Mouse (Mus musculus): ENCODE measurements around the gene Wipf2. TPM values are rescaled to one million over a fixed set of nuclear protein-coding genes. Genes with fewer than 3 reads are reported as not detected.

Gene Wipf2
- total and polyA plus RNA-seq, 2 experiments from 2014 or later: 3.5 to 10.4 TPM

- Histone ChIP-seq H3K27me3 (ENCODE audit: insufficient read depth, low read length) (no peaks in the 10 kb centered on the region), H3K9me3 (ENCODE audit: low read length) (no peaks in the 10 kb centered on the region), H3K36me3 (ENCODE audit: insufficient read depth, low read length) (no peaks in the 10 kb centered on the region), H3K4me2 (ENCODE audit: low read depth, low read length) (no peak overlapping the region), H3K9ac (replicated peaks; ENCODE audit: low read length) (no peak overlapping the region), H3K27ac (no peak overlapping the region), H3K4me3 (ENCODE audit: low read length) (no peak overlapping the region), H3K4me1 (ENCODE audit: insufficient read depth, low read length) (peaks cover 42% of the 10 kb centered on the region)
- TF ChIP-seq CTCF (IDR thresholded peaks at IDR 0.05; ENCODE audit: low read depth): no peak
- no peak for ATAC-seq
- WGBS: 89% methylated on average over 3 of the region's 3 CpGs
- DNase-seq (ENCODE audit: low spot score): no peak
Observed at GRCm38 (mm10) chr11:98934367-98934766, 70.9 kb downstream of the Wipf2 start.

- 90% methylated on average over 3 of the region's 3 CpGs for WGBS
- no peak for TF ChIP-seq CTCF (IDR thresholded peaks at IDR 0.05; ENCODE audit: low read depth)
Observed at GRCm38 (mm10) chr11:98935123-98935522, 71.7 kb downstream of the Wipf2 start.

GRCm38 (mm10) chr11:98936170-98936569 lies 72.7 kb downstream of the Wipf2 start:
- TF ChIP-seq CTCF (IDR thresholded peaks at IDR 0.05; ENCODE audit: low read depth): no peak
- Histone ChIP-seq H3K27ac (no peak overlapping the region), H3K9me3 (ENCODE audit: low read length) (no peaks in the 10 kb centered on the region), H3K9ac (replicated peaks; ENCODE audit: low read length) (no peak overlapping the region), H3K4me2 (ENCODE audit: low read depth, low read length) (peak overlapping the region; percentile 93; the same call in 1 of the 2 replicates), H3K36me3 (ENCODE audit: insufficient read depth, low read length) (no peaks in the 10 kb centered on the region), H3K27me3 (ENCODE audit: insufficient read depth, low read length) (no peaks in the 10 kb centered on the region), H3K4me3 (ENCODE audit: low read length) (no peak overlapping the region), H3K4me1 (ENCODE audit: insufficient read depth, low read length) (peaks cover 37% of the 10 kb centered on the region)
- 15% methylated on average over 29 of the region's 29 CpGs for WGBS
- DNase-seq (ENCODE audit: low spot score) (no peak), ATAC-seq (no peak)

More at GRCm38 (mm10) chr11:98935123-98935522, 71.7 kb downstream of the Wipf2 start:
- no peak overlapping the region for H3K9ac ChIP-seq (replicated peaks; ENCODE audit: low read length)
- H3K27me3 ChIP-seq (ENCODE audit: insufficient read depth, low read length): no peaks in the 10 kb centered on the region
- DNase-seq (ENCODE audit: low spot score): no peak
- peaks cover 38% of the 10 kb centered on the region for H3K4me1 ChIP-seq (ENCODE audit: insufficient read depth, low read length)
- no peaks in the 10 kb centered on the region for H3K9me3 ChIP-seq (ENCODE audit: low read length)
- no peak for ATAC-seq
- H3K27ac ChIP-seq: no peak overlapping the region
- H3K36me3 ChIP-seq (ENCODE audit: insufficient read depth, low read length): no peaks in the 10 kb centered on the region
- no peak overlapping the region for H3K4me3 ChIP-seq (ENCODE audit: low read length)
- no peak overlapping the region for H3K4me2 ChIP-seq (ENCODE audit: low read depth, low read length)

- no peaks in the 10 kb centered on the region for H3K9me3 ChIP-seq (ENCODE audit: low read length)
- H3K27ac ChIP-seq: no peak overlapping the region; the same call in 1 of the 2 replicates
- ATAC-seq (peak; percentile 25; the same call in 1 of the 2 replicates), DNase-seq (ENCODE audit: low spot score) (no peak)
- H3K27me3 ChIP-seq (ENCODE audit: insufficient read depth, low read length): no peaks in the 10 kb centered on the region
- H3K36me3 ChIP-seq (ENCODE audit: insufficient read depth, low read length): no peaks in the 10 kb centered on the region
- H3K4me1 ChIP-seq (ENCODE audit: insufficient read depth, low read length): peaks cover 41% of the 10 kb centered on the region
- H3K4me3 ChIP-seq (ENCODE audit: low read length): peak overlapping the region; percentile 57
- peak overlapping the region; percentile 93 for H3K4me2 ChIP-seq (ENCODE audit: low read depth, low read length)
- WGBS: 5% methylated on average over 23 of the region's 23 CpGs
- H3K9ac ChIP-seq (replicated peaks; ENCODE audit: low read length): peak overlapping the region; percentile 40; the same call in 1 of the 2 replicates
- TF ChIP-seq CTCF (IDR thresholded peaks at IDR 0.05; ENCODE audit: low read depth): no peak
Observed at GRCm38 (mm10) chr11:98936606-98937409, 73.4 kb downstream of the Wipf2 start.

- Histone ChIP-seq H3K27me3 (ENCODE audit: insufficient read depth, low read length) (no peaks in the 10 kb centered on the region), H3K4me3 (ENCODE audit: low read length) (peak overlapping the region; percentile 57), H3K36me3 (ENCODE audit: insufficient read depth, low read length) (no peaks in the 10 kb centered on the region), H3K9me3 (ENCODE audit: low read length) (no peaks in the 10 kb centered on the region), H3K27ac (peak overlapping the region; percentile 37; the same call in 1 of the 2 replicates), H3K4me2 (ENCODE audit: low read depth, low read length) (peak overlapping the region; percentile 93), H3K4me1 (ENCODE audit: insufficient read depth, low read length) (peaks cover 39% of the 10 kb centered on the region), H3K9ac (replicated peaks; ENCODE audit: low read length) (peak overlapping the region; percentile 40)
- peak; percentile 88 for ATAC-seq
- no peak for TF ChIP-seq CTCF (IDR thresholded peaks at IDR 0.05; ENCODE audit: low read depth)
- peak; percentile 91 for DNase-seq (ENCODE audit: low spot score)
- 1% methylated on average over 36 of the region's 38 CpGs for WGBS
Observed at GRCm38 (mm10) chr11:98937410-98937913, 74.0 kb downstream of the Wipf2 start.

- no peaks in the 10 kb centered on the region for H3K36me3 ChIP-seq (ENCODE audit: insufficient read depth, low read length)
- DNase-seq (ENCODE audit: low spot score): no peak
- peak overlapping the region; percentile 37; the same call in 1 of the 2 replicates for H3K27ac ChIP-seq
- peaks cover 38% of the 10 kb centered on the region for H3K4me1 ChIP-seq (ENCODE audit: insufficient read depth, low read length)
- H3K9me3 ChIP-seq (ENCODE audit: low read length): no peaks in the 10 kb centered on the region
- ATAC-seq: no peak
- H3K4me3 ChIP-seq (ENCODE audit: low read length): peak overlapping the region; percentile 57
- TF ChIP-seq CTCF (IDR thresholded peaks at IDR 0.05; ENCODE audit: low read depth): no peak
- H3K9ac ChIP-seq (replicated peaks; ENCODE audit: low read length): peak overlapping the region; percentile 40
- H3K4me2 ChIP-seq (ENCODE audit: low read depth, low read length): peak overlapping the region; percentile 93
- H3K27me3 ChIP-seq (ENCODE audit: insufficient read depth, low read length): no peaks in the 10 kb centered on the region
- WGBS: under 1% methylated on average over 39 of the region's 39 CpGs
Observed at GRCm38 (mm10) chr11:98937914-98938694, 74.7 kb downstream of the Wipf2 start.
